ENCODE assay signal across 23 mouse cellular contexts in genomic region chr1:77227800-77228199, GRCm38 (mm10).
DNase-seq lines count a peak whose midpoint lies in the region; ATAC-seq lines count a peak whose summit lies in the region.
"Had no signal": no experiment of that assay in that cellular context is flagged by ENCODE, and none has a peak within 500 bp of the region (broad histone marks: within the 10 kb centered on the region; RNA-seq: fewer than 3 reads in every experiment).

No protein-coding gene starts in this region.

- intact Hi-C loops in heart, postnatal 36 days (cut with DNase I): no loop called here

- H3K4me1 ChIP-seq in midbrain, embryonic 11.5 days (ENCODE audit: control insufficient read depth, insufficient read depth, low read length): peaks cover 9% of the 10 kb centered on the region
- H3K4me1 ChIP-seq in midbrain, embryonic 15.5 days: peaks cover 7% of the 10 kb centered on the region; the same call in 1 of the 2 replicates
- H3K4me1 ChIP-seq in embryonic facial prominence, embryonic 13.5 days: peaks cover 30% of the 10 kb centered on the region
- H3K4me1 ChIP-seq: forebrain, embryonic 15.5 days had no signal

- DNase-seq in midbrain, embryonic 11.5 days (ENCODE audit: low spot score, missing footprints): peak; percentile 85
- no peak for DNase-seq in heart, postnatal 36 days
- DNase-seq in adrenal gland, adult 18-20 months (ENCODE audit: low spot score in 2 of 2): no peak
- DNase-seq: adrenal gland, adult 8-10 months; adrenal gland, postnatal 25 days; B cell, adult 2 months; cerebellum, adult 18-20 months; cerebellum, adult 9-10 months; cerebellum, postnatal 14 days; gastrocnemius, postnatal 25 days; heart, postnatal 10 days; kidney, adult 18-20 months had no signal

- WGBS in midbrain, embryonic 11.5 days: 57% methylated on average over 6 of the region's 6 CpGs
- 50% methylated on average over 6 of the region's 6 CpGs for WGBS in midbrain, embryonic 15.5 days
- WGBS in embryonic facial prominence, embryonic 13.5 days: 14% methylated on average over 6 of the region's 6 CpGs

- no peaks in the 10 kb centered on the region for H3K36me3 ChIP-seq in midbrain, embryonic 11.5 days (ENCODE audit: control insufficient read depth, insufficient read depth, low read length)
- H3K36me3 ChIP-seq in midbrain, embryonic 15.5 days (replicated peaks): no peaks in the 10 kb centered on the region
- no peaks in the 10 kb centered on the region for H3K36me3 ChIP-seq in embryonic facial prominence, embryonic 13.5 days
- H3K36me3 ChIP-seq: forebrain, embryonic 15.5 days; heart, embryonic 12.5 days; heart, embryonic 15.5 days had no signal

- H3K27ac ChIP-seq in midbrain, embryonic 11.5 days (ENCODE audit: low read depth, low read length): no peak overlapping the region
- H3K27ac ChIP-seq in midbrain, embryonic 15.5 days: no peak overlapping the region
- H3K27ac ChIP-seq in embryonic facial prominence, embryonic 13.5 days: no peak overlapping the region
- H3K27ac ChIP-seq: forebrain, embryonic 15.5 days; heart, adult 2 months; hindbrain, embryonic 14.5 days; hindbrain, postnatal 0 days had no signal

- no peak for ATAC-seq in midbrain, embryonic 11.5 days (ENCODE audit: low FRiP score)
- no peak for ATAC-seq in midbrain, embryonic 15.5 days (replicated peaks)
- ATAC-seq in embryonic facial prominence, embryonic 13.5 days (ENCODE audit: insufficient number of reproducible peaks, insufficient read depth, low FRiP score, low TSS enrichment, low read depth): no peak
- ATAC-seq in granulocyte monocyte progenitor cell, adult 5-6 weeks (replicated peaks; ENCODE audit: poor library complexity, severe bottlenecking): peak; percentile 68
- no peak for ATAC-seq in megakaryocyte-erythroid progenitor cell, adult 5-6 weeks (replicated peaks; ENCODE audit: low FRiP score, low TSS enrichment, poor library complexity, severe bottlenecking)
- ATAC-seq: forebrain, embryonic 15.5 days; hindbrain, postnatal 0 days; inflammation-experienced regulatory T-cells, adult 6 months had no signal

- H3K9ac ChIP-seq in midbrain, embryonic 11.5 days (ENCODE audit: low read length): no peak overlapping the region
- no peak overlapping the region for H3K9ac ChIP-seq in midbrain, embryonic 15.5 days
- H3K9ac ChIP-seq in embryonic facial prominence, embryonic 13.5 days: no peak overlapping the region
- H3K9ac ChIP-seq: forebrain, embryonic 15.5 days; heart, embryonic 12.5 days; heart, embryonic 15.5 days; hindbrain, embryonic 14.5 days had no signal

- no peak overlapping the region for H3K4me2 ChIP-seq in midbrain, embryonic 11.5 days
- no peak overlapping the region for H3K4me2 ChIP-seq in midbrain, embryonic 15.5 days
- H3K4me2 ChIP-seq in embryonic facial prominence, embryonic 13.5 days: peak overlapping the region; percentile 43
- H3K4me2 ChIP-seq: forebrain, embryonic 15.5 days had no signal

- no peaks in the 10 kb centered on the region for H3K9me3 ChIP-seq in midbrain, embryonic 11.5 days (ENCODE audit: control insufficient read depth, low read length)
- no peaks in the 10 kb centered on the region for H3K9me3 ChIP-seq in midbrain, embryonic 15.5 days
- no peaks in the 10 kb centered on the region for H3K9me3 ChIP-seq in embryonic facial prominence, embryonic 13.5 days
- H3K9me3 ChIP-seq: forebrain, embryonic 15.5 days; heart, embryonic 15.5 days had no signal

- H3K27me3 ChIP-seq in midbrain, embryonic 11.5 days (ENCODE audit: control insufficient read depth, insufficient read depth, low read length): no peaks in the 10 kb centered on the region
- no peaks in the 10 kb centered on the region for H3K27me3 ChIP-seq in midbrain, embryonic 15.5 days (replicated peaks)
- H3K27me3 ChIP-seq in embryonic facial prominence, embryonic 13.5 days: peaks cover 7% of the 10 kb centered on the region
- H3K27me3 ChIP-seq: forebrain, embryonic 15.5 days; heart, embryonic 12.5 days; heart, embryonic 15.5 days had no signal

- H3K4me3 ChIP-seq in midbrain, embryonic 11.5 days (ENCODE audit: low read depth, low read length): no peak overlapping the region
- H3K4me3 ChIP-seq in midbrain, embryonic 15.5 days: no peak overlapping the region
- H3K4me3 ChIP-seq in embryonic facial prominence, embryonic 13.5 days: no peak overlapping the region
- H3K4me3 ChIP-seq: forebrain, embryonic 15.5 days; heart, adult 2 months; heart, embryonic 12.5 days; heart, embryonic 15.5 days had no signal
